Mouse (Mus musculus): ENCODE data around the gene Itgbl1.

GRCm38 (mm10) chr14:123865779-123866726 lies 206.3 kb downstream of the Itgbl1 start:
- TF ChIP-seq CTCF (IDR thresholded peaks at IDR 0.05; ENCODE audit: low read depth, low read length): no peak
- no peak for TF ChIP-seq POLR2A (IDR thresholded peaks at IDR 0.05; ENCODE audit: borderline replicate concordance, low read depth, low read length)
